Mouse (Mus musculus): ENCODE results near the gene Ndufa7.
"Not testable (repeated sequence)": the region's sequence is repeated elsewhere in the genome, so short reads cannot be mapped to it uniquely, and the experiment has no call there.

Gene Ndufa7

GRCm38 (mm10) chr17:33812475-33812874, 11.9 kb upstream of the Ndufa7 start:
- DNase-seq = peak; percentile 55

- DNase-seq = peak; percentile 79
These were observed 11.4 kb upstream of the Ndufa7 start for GRCm38 (mm10) chr17:33812990-33813389.

- no peak for DNase-seq
These were observed 9.0 kb upstream of the Ndufa7 start for GRCm38 (mm10) chr17:33815399-33815798.

- DNase-seq = peak; percentile 35
These were observed 7.8 kb upstream of the Ndufa7 start for GRCm38 (mm10) chr17:33816612-33817011.

- peak; percentile 95 for DNase-seq
These were observed 7.0 kb upstream of the Ndufa7 start for GRCm38 (mm10) chr17:33817184-33817968.

GRCm38 (mm10) chr17:33817969-33818643, 6.3 kb upstream of the Ndufa7 start:
- no peak for DNase-seq

GRCm38 (mm10) chr17:33822436-33822959, 1.9 kb upstream of the Ndufa7 start:
- no peak for DNase-seq

GRCm38 (mm10) chr17:33823171-33823570, 1.2 kb upstream of the Ndufa7 start:
- DNase-seq = not testable (repeated sequence)

- not testable (repeated sequence) for DNase-seq
These were observed 592 bp downstream of the Ndufa7 start for GRCm38 (mm10) chr17:33824997-33825330.

- DNase-seq = no peak
These were observed 1.1 kb downstream of the Ndufa7 start for GRCm38 (mm10) chr17:33825462-33825861.

- DNase-seq = peak; percentile 81
These were observed 2.5 kb downstream of the Ndufa7 start for GRCm38 (mm10) chr17:33826850-33827249.

- peak; percentile 91 for DNase-seq
These were observed 4.5 kb downstream of the Ndufa7 start for GRCm38 (mm10) chr17:33828892-33829291.

- DNase-seq = no peak
These were observed 5.2 kb downstream of the Ndufa7 start for GRCm38 (mm10) chr17:33829561-33829960.

GRCm38 (mm10) chr17:33842966-33843795, 18.8 kb downstream of the Ndufa7 start, which contains the start of gene Cd320:
Gene Cd320 (plus strand): TSS chr17:33843091.
- DNase-seq = peak; percentile 95

GRCm38 (mm10) chr17:33844196-33844595, 19.8 kb downstream of the Ndufa7 start:
- DNase-seq = no peak

GRCm38 (mm10) chr17:33848139-33848538, 23.8 kb downstream of the Ndufa7 start:
- DNase-seq = no peak

GRCm38 (mm10) chr17:33851331-33851730, 27.0 kb downstream of the Ndufa7 start:
- no peak for DNase-seq

- DNase-seq = no peak
These were observed 33.4 kb downstream of the Ndufa7 start for GRCm38 (mm10) chr17:33857816-33858215.

GRCm38 (mm10) chr17:33865330-33866030, 41.1 kb downstream of the Ndufa7 start:
- peak; percentile 58 for DNase-seq

- DNase-seq = not testable (repeated sequence)
These were observed 49.2 kb downstream of the Ndufa7 start, which contains the start of gene Gm7029 for GRCm38 (mm10) chr17:33873537-33873936. Gene Gm7029 (plus strand): TSS chr17:33873837.

GRCm38 (mm10) chr17:33874411-33874810, 50.0 kb downstream of the Ndufa7 start:
- DNase-seq = no peak

GRCm38 (mm10) chr17:33875797-33876196, 51.4 kb downstream of the Ndufa7 start:
- DNase-seq = peak; percentile 29

Data from kidney, postnatal 14 days (tissue).